Mouse (Mus musculus): ENCODE data around the gene Sorbs2. TPM values are rescaled to one million over a fixed set of nuclear protein-coding genes. Genes with fewer than 3 reads are reported as not detected.

The Sorbs2 gene
- 10 to 100 TPM; 11.6 to 12.3 TPM for total RNA-seq (2023)

DNA sequence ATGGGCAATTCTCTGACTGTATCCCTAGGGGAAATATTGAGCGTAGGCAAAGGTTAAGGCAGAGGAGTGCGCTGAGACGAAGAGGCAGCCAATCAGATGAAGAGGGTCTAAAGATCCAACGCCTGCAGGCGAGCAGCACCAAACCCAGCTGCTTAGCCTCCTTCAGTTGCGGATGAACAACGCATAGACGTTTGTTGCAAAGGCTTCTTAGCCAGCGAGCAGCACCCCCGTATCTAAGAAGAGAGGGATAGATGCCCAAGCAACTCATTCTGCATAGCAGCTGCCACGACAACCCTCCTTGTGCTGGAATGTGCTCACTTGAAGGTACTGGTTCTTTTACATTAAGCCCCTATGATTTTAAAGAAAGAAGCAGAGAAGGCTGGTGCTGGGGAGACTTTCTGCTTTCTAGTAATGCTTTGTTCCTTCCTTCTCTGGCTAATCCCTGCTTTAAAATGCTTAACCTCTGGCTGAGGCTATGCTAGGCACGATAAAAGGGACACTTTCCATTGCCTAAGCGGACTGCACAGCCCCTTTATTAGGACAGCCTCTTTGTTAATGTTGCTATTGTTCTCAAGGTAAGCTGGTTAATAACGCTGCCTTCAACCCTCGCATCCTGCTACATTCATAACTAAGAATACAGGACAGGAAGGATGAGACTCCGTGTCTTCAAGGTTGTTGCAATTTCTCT lies at the start of gene Sorbs2:
Sorbs2 (plus strand) TSS at position 155 of the 688 bp plus-strand sequence.

Other genes with a start within 250 kb of the Sorbs2 start
- gene F11, start 245.8 kb upstream of the Sorbs2 start, total RNA-seq (2023) = not detected
- gene Klkb1, start 212.9 kb upstream of the Sorbs2 start, total RNA-seq (2023) = not detected
- under 1 TPM in 1 of 2 experiments, not detected in 1; 0.21 TPM for gene Gm45753, start 199.3 kb upstream of the Sorbs2 start, total RNA-seq (2023)
- 10 to 100 TPM in 1 of 2 experiments, 1 to 10 TPM in 1; 8.7 to 10.3 TPM for gene Cyp4v3, start 174.6 kb upstream of the Sorbs2 start, total RNA-seq (2023)
- gene Fam149a, start 125.5 kb upstream of the Sorbs2 start, total RNA-seq (2023) = 1 to 10 TPM; 1.6 to 1.7 TPM
- gene Tlr3, start 96.7 kb upstream of the Sorbs2 start, total RNA-seq (2023) = 10 to 100 TPM; 17.9 to 23.6 TPM